Mouse (Mus musculus) heart, postnatal 0 days (tissue): ENCODE data around the gene Ddx27.

Experiments used
- CTCF ChIP-seq: IDR thresholded peaks from 2 replicates; pipeline ENCODE4 v1.5.1; 2016; ENCODE audit warnings: antibody characterized with exemption, control low read depth, low read depth
- EP300 ChIP-seq: IDR thresholded peaks from 2 replicates; pipeline ENCODE4 v1.6.1; 2016; ENCODE audit warnings: antibody characterized with exemption, low read depth

DNA sequence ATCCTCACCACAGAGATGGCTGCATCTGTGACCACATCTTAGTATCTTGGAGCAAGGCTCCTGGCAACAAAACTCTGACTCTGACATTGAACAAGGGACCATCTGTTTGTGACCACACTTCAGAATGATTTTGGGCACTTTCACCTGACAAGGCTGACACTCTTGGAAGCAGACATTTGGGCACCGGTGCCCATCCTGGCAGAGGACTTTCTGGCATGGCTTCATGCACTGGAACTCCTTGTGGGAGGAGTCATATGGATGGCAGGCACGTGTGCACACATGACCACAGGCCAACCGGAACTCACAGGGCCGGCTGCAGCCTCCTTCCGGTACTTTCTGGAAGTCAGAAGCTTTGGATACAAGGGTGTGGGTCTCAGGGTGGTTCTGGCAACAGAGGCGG, 23.3 kb downstream of the Ddx27 start:
- TF ChIP-seq EP300 (no peak), CTCF (no peak)
